ENCODE assay signal across 22 mouse cellular contexts in genomic region chr11:86980526-86980925, GRCm38 (mm10). TPM values are rescaled to one million over a fixed set of nuclear protein-coding genes. Genes with fewer than 3 reads are reported as not detected.
DNase-seq lines count a peak whose midpoint lies in the region; ATAC-seq and TF ChIP-seq lines count a peak whose summit lies in the region.
"Had no signal": no experiment of that assay in that cellular context is flagged by ENCODE, and none has a peak within 500 bp of the region (broad histone marks: within the 10 kb centered on the region; RNA-seq: fewer than 3 reads in every experiment).

No protein-coding gene starts in this region.

- no peak overlapping the region for H3K4me2 ChIP-seq in heart, embryonic 12.5 days
- no peak overlapping the region for H3K4me2 ChIP-seq in kidney, embryonic 15.5 days
- H3K4me2 ChIP-seq: lung, embryonic 14.5 days had no signal

- 85% methylated on average over 6 of the region's 6 CpGs for WGBS in heart, embryonic 12.5 days
- WGBS in kidney, embryonic 15.5 days = 84% methylated on average over 6 of the region's 6 CpGs
- 71% methylated on average over 6 of the region's 6 CpGs for WGBS in thymus, adult 2 months

- peak overlapping the region; percentile 26; the same call in 1 of the 2 replicates for H3K27ac ChIP-seq in heart, embryonic 12.5 days (ENCODE audit: poor library complexity, severe bottlenecking)
- 0 out of 2 replicates have a peak overlapping the region, but pooled peaks have one; percentile 5 for H3K27ac ChIP-seq in kidney, embryonic 15.5 days
- peak overlapping the region; percentile 57; the same call in 1 of the 2 replicates for H3K27ac ChIP-seq in thymus, adult 2 months (ENCODE audit: control insufficient read depth, insufficient read depth, low read length)
- H3K27ac ChIP-seq: hindbrain, embryonic 10.5 days; hindbrain, postnatal 0 days; kidney, postnatal 0 days; left cerebral cortex, adult 2 months; liver, embryonic 14.5 days had no signal

- no peak for DNase-seq in heart, postnatal 25 days (ENCODE audit: low spot score)
- DNase-seq in kidney, adult 11 months = no peak
- DNase-seq in thymus, adult 2 months = peak; percentile 49
- peak; percentile 70 for DNase-seq in thymus, postnatal 4 days
- DNase-seq in c-Kit-positive CD71-positive TER-119-positive erythroid progenitor cells, embryonic 14.5 days (ENCODE audit: low spot score) = no peak
- DNase-seq: cerebellum, adult 8-10 months; forebrain, postnatal 0 days; gastrocnemius, postnatal 14 days; kidney, adult 18-20 months; left cerebral cortex, postnatal 4 days; midbrain, embryonic 14.5 days; right cerebral cortex, postnatal 14 days; spleen, adult 18-20 months had no signal

- peaks cover 54% of the 10 kb centered on the region for H3K4me1 ChIP-seq in heart, embryonic 12.5 days (replicated peaks)
- H3K4me1 ChIP-seq in kidney, embryonic 15.5 days = peaks cover 14% of the 10 kb centered on the region
- H3K4me1 ChIP-seq in thymus, adult 2 months (replicated peaks; ENCODE audit: control insufficient read depth, insufficient read depth, low read length) = peaks cover 6% of the 10 kb centered on the region

- no peak for TF ChIP-seq POLR2A in thymus, adult 2 months (IDR thresholded peaks at IDR 0.05; ENCODE audit: control insufficient read depth, extremely low read depth, insufficient read depth, low read length, poor library complexity)

- H3K36me3 ChIP-seq in heart, embryonic 12.5 days = peaks cover 34% of the 10 kb centered on the region
- peaks cover 10% of the 10 kb centered on the region for H3K36me3 ChIP-seq in kidney, embryonic 15.5 days
- H3K36me3 ChIP-seq in thymus, adult 2 months (ENCODE audit: control insufficient read depth, insufficient read depth, low read length) = peaks cover 4% of the 10 kb centered on the region; the same call in 1 of the 2 replicates

- intact Hi-C loops in heart, postnatal 25 days (cut with DNase I) = no loop called here

- no peak for ATAC-seq in heart, embryonic 12.5 days (ENCODE audit: insufficient number of reproducible peaks, low FRiP score)
- ATAC-seq in kidney, embryonic 15.5 days (replicated peaks; ENCODE audit: low FRiP score) = no peak
- ATAC-seq: CD4-positive, CD25-positive, alpha-beta regulatory T cell, adult 4 months; forebrain, postnatal 0 days; hindbrain, postnatal 0 days had no signal

- 0 out of 2 replicates have a peak, but pooled peaks cover 3% of the 10 kb centered on the region for H3K9me3 ChIP-seq in heart, embryonic 12.5 days (replicated peaks)
- H3K9me3 ChIP-seq in kidney, embryonic 15.5 days (replicated peaks) = no peaks in the 10 kb centered on the region
- H3K9me3 ChIP-seq: hindbrain, embryonic 10.5 days had no signal

- H3K9ac ChIP-seq in heart, embryonic 12.5 days = no peak overlapping the region
- H3K9ac ChIP-seq in kidney, embryonic 15.5 days = no peak overlapping the region
- H3K9ac ChIP-seq: forebrain, postnatal 0 days; liver, embryonic 14.5 days; lung, embryonic 14.5 days had no signal

- no peak overlapping the region for H3K4me3 ChIP-seq in heart, embryonic 12.5 days
- no peak overlapping the region for H3K4me3 ChIP-seq in kidney, embryonic 15.5 days (replicated peaks)
- no peak overlapping the region for H3K4me3 ChIP-seq in thymus, adult 2 months (ENCODE audit: control insufficient read depth, insufficient read depth, low read length)
- H3K4me3 ChIP-seq: hindbrain, embryonic 10.5 days; left cerebral cortex, adult 2 months had no signal

- 0 out of 2 replicates have a peak, but pooled peaks have one; percentile 35 for TF ChIP-seq CTCF in thymus, adult 2 months (IDR thresholded peaks at IDR 0.05; ENCODE audit: borderline replicate concordance, control insufficient read depth, extremely low read depth, insufficient read depth, low read length, poor library complexity)

- no peaks in the 10 kb centered on the region for H3K27me3 ChIP-seq in heart, embryonic 12.5 days (replicated peaks)
- H3K27me3 ChIP-seq in kidney, embryonic 15.5 days = no peaks in the 10 kb centered on the region
- no peaks in the 10 kb centered on the region for H3K27me3 ChIP-seq in thymus, adult 2 months (ENCODE audit: control insufficient read depth, insufficient read depth, low read length)

RNA-seq across cellular contexts. Expression of gene Ypel2, which starts 13.0 kb away (rescaled TPM):
- 24.0 and 25.8 TPM in 2 replicates for polyA plus RNA-seq in heart, embryonic 12.5 days (2016; fragmentation: Nextera tagmentation; extraction: Ambion mirVana)
- total RNA-seq in heart, postnatal 25 days (2021) = 10 to 100 TPM; 16.2 to 35.4 TPM
- polyA plus RNA-seq in kidney, embryonic 15.5 days (2015; fragmentation: Nextera tagmentation; extraction: Ambion mirVana) = 10.1 and 10.4 TPM in 2 replicates
- polyA plus RNA-seq in thymus, adult 2 months (2012; rRNA removed) = 16.0 and 16.2 TPM in 2 replicates

Comparison
In these comparisons a context has a peak if more than half of its experiments do, and no peak if none do; other contexts are left out.
1. H3K27ac ChIP-seq: peak in every context shown above with its lines; median percentile 57 in thymus, adult 2 months; 26 in heart, embryonic 12.5 days; 5 in kidney, embryonic 15.5 days.
2. DNase-seq: peak in thymus, adult 2 months (single experiment) and thymus, postnatal 4 days (single experiment); none in heart, postnatal 25 days (single experiment), kidney, adult 11 months (single experiment) and c-Kit-positive CD71-positive TER-119-positive erythroid progenitor cells, embryonic 14.5 days (single experiment).